Mouse (Mus musculus) hindbrain, embryonic 11.5 days (tissue): Measurements from ENCODE around the gene Mis18a. TPM values are rescaled to one million over a fixed set of nuclear protein-coding genes. Genes with fewer than 3 reads are reported as not detected.

Source experiments
- ATAC-seq: fragments of 200-750 bp; cut with Nextera tagmentation; 2 replicates; pipeline ENCODE4 v1.8.0; 2017; ENCODE audit warnings: mild to moderate bottlenecking, moderate TSS enrichment, moderate library complexity; ENCODE audit not compliant: low FRiP score
- DNase-seq: peaks from one replicate; pipeline ENCODE4 v3.0.0-alpha.2; 2015; ENCODE audit warnings: low spot score
- H3K27ac ChIP-seq: fragments of 300-500 bp; sonication (generic); 2 replicates; pipeline ENCODE4 v1.5.1; 2014; ENCODE audit warnings: mild to moderate bottlenecking, low read depth, low read length
- H3K27me3 ChIP-seq: fragments of 300-500 bp; sonication (generic); 2 replicates; pipeline ENCODE4 v1.6.1; 2014; ENCODE audit warnings: mild to moderate bottlenecking, low read length, moderate library complexity, mixed read lengths; ENCODE audit not compliant: control insufficient read depth, insufficient read depth
- H3K36me3 ChIP-seq: fragments of 300-500 bp; sonication (generic); 2 replicates; pipeline ENCODE4 v1.6.1; 2014; ENCODE audit warnings: mild to moderate bottlenecking, low read length, moderate library complexity, mixed read lengths; ENCODE audit not compliant: control insufficient read depth, insufficient read depth
- H3K4me1 ChIP-seq: fragments of 300-500 bp; sonication (generic); replicated peaks from 2 replicates; pipeline ENCODE4 v1.6.1; 2014; ENCODE audit warnings: low read length, mixed read lengths; ENCODE audit not compliant: control insufficient read depth, insufficient read depth
- H3K4me2 ChIP-seq: fragments of 300-500 bp; sonication (generic); replicated peaks from 2 replicates; pipeline ENCODE4 v1.6.1; 2014; ENCODE audit warnings: mild to moderate bottlenecking, low read depth, low read length
- H3K4me3 ChIP-seq: fragments of 300-500 bp; sonication (generic); 2 replicates; pipeline ENCODE4 v1.5.1; 2014; ENCODE audit warnings: low read depth, low read length
- H3K9ac ChIP-seq: fragments of 300-500 bp; sonication (generic); 2 replicates; pipeline ENCODE4 v1.6.1; 2014; ENCODE audit warnings: low read depth, low read length
- H3K9me3 ChIP-seq: fragments of 300-500 bp; sonication (generic); 2 replicates; pipeline ENCODE4 v1.6.1; 2016; ENCODE audit warnings: low read length; ENCODE audit not compliant: control insufficient read depth
- WGBS: fragments of 180-500 bp; shearing (Covaris S2); extraction: QIAGEN DNeasy Blood & Tissue Kit; methylation state at CpG from one replicate; pipeline ENCODE4 v1.1.7; 2014; 5-methylcytosine and 5-hydroxymethylcytosine counted together
- polyA plus RNA-seq: library from polyadenylated mRNA; unstranded; fragments of >200 nt; fragmentation: Nextera tagmentation; extraction: Ambion mirVana; gene quantifications from 2 replicates; pipeline ENCODE4 v1.2.1, GENCODE M21; 2014

The Mis18a gene
- 78.8 and 82.9 TPM in 2 replicates for polyA plus RNA-seq

DNA sequence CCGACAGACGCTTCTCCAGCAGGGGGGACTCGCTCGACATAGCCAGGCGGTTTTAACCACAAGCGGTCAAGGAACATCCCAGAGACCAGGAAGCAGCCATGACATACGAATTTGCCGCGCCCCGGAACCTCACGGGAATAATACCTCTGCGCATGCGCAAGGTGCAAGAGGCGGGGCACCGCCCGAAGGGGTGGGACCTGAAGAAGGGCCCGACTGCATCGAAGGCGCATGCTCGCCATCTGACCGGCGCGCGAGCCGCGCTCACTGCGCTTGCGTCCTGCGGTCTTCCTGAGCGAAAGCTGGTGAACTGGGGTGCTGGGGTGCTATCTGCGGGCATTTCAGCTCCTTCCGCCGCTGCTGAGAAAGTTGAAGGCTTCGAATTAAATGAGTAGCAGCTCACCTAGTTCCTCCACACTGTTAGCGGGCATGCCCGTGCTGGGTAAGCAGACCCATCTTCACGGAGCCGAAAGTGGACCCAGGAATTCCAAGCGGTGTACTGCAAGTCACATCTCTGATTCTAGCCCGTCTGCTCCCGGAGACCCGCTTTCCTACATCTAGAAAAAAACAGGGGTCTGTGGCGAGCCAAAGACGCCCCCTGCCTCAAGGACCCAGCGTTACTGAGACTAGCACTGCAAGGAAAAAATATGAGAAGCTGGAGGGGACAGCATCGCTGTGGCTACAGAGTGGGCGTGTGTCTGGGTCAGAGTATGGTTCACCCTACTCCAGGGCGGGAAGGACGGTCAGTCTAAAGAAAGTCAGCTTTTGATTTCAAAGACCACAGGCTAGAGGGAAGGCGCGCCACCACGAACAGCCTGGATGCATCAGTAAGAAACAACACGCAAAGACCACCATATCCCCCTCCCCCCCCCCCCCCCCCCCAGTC lies at the start of gene Mis18a:
Gene Mis18a (minus strand): TSS at position 172 of the 883 bp plus-strand sequence.
- under 1% methylated on average over 53 of the region's 53 CpGs for WGBS
- Histone ChIP-seq H3K4me2 (peak within 1 kb of the TSS; percentile 92), H3K27me3 (no peaks in the 10 kb centered on the region), H3K9me3 (no peaks in the 10 kb centered on the region), H3K9ac (peak within 1 kb of the TSS; percentile 77), H3K36me3 (no peaks in the 10 kb centered on the region), H3K27ac (peak within 1 kb of the TSS; percentile 70; the same call in 1 of the 2 replicates), H3K4me1 (peaks cover 3% of the 10 kb centered on the region; the same call in 1 of the 2 replicates), H3K4me3 (peak within 1 kb of the TSS; percentile 67)
- DNase-seq, result peak; percentile 99
- peak; percentile 97 for ATAC-seq

DNA sequence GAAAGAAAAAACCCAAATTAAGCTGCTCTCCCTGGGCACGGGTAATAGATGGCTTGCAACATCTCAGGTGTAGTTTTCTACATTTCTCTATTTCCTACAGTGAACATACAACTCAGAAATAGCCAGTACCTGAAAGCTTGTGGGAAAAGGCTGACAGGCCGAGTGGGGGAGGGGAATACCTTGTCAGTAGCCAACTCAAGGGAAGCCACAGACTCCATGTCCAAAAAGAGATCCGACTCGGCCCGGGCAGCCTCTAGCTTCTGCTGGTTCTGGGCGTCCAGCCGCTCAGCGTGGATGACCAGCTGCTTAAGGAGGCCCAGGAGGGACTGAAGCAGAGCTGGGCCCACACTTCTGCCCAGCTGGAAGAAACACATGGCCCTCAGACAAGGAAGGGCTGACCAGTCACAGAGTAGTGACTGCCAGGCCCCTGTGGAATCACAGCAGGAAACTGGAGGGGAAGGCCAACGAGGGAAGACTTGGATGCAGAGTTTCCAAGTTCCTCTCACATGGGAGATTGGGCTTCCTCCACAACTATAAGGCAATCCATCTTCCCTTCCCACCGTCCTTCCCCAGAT lies 48.8 kb upstream of the Mis18a start:
- WGBS, result 85% methylated on average over 10 of the region's 10 CpGs
- Histone ChIP-seq H3K36me3 (no peaks in the 10 kb centered on the region), H3K9ac (no peak overlapping the region), H3K27me3 (no peaks in the 10 kb centered on the region), H3K4me1 (no peaks in the 10 kb centered on the region), H3K9me3 (no peaks in the 10 kb centered on the region), H3K4me2 (no peak overlapping the region), H3K27ac (no peak overlapping the region), H3K4me3 (no peak overlapping the region)
- DNase-seq, result no peak
- no peak for ATAC-seq

DNA sequence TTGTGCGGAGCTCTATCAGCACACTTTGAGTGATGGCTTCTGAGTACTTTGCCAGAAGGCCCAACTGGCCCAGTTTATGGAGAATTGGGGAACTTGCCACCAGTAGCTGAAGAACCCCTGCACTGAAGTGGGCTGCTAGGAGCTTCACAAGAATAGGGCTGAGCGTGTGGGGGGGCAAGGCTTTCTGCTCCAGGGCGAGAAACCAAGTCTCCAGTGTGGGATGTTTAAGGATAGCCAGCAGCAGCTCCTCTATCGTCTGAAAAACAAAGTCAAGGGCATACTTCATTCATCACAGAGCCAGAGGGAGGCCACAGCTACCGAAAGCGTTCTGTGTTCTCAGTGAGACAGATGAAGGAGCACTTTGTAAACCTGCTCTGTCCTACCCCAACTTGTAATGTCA lies 47.4 kb upstream of the Mis18a start:
- DNase-seq, result no peak
- no peak overlapping the region for H3K4me3 ChIP-seq
- H3K27ac ChIP-seq, result no peak overlapping the region

DNA sequence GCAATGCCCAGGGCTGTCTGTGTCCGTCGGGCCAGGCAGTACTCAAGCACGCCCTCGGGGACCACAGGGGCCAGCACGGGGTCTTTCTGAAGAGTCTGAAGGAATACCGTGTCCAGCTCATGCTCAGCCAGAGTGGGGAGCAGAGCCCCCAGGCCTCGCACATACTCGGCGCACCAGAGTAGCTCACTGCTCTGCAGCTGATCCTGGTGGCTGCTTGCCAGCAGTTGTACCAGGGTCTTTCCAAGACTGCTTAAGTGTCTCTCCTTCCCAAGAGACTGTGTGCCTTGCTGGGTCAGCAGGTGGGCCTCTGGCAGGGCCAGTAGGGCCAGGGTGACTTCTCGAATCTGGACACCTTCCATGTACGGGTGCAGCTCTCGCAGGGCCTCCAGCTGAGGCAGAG lies 47.0 kb upstream of the Mis18a start:
- no peaks in the 10 kb centered on the region for H3K9me3 ChIP-seq
- no peaks in the 10 kb centered on the region for H3K4me1 ChIP-seq
- H3K27ac ChIP-seq, result no peak overlapping the region
- H3K4me2 ChIP-seq, result no peak overlapping the region
- DNase-seq, result no peak
- ATAC-seq, result no peak
- peaks cover 2% of the 10 kb centered on the region for H3K36me3 ChIP-seq
- no peak overlapping the region for H3K9ac ChIP-seq
- H3K27me3 ChIP-seq, result no peaks in the 10 kb centered on the region
- whole genome bisulfite sequencing, result 96% methylated on average over 12 of the region's 12 CpGs
- H3K4me3 ChIP-seq, result no peak overlapping the region

More for the DNA sequence above, 47.4 kb upstream of the Mis18a start:
- Histone ChIP-seq H3K9ac (no peak overlapping the region), H3K27me3 (no peaks in the 10 kb centered on the region), H3K4me2 (no peak overlapping the region), H3K9me3 (no peaks in the 10 kb centered on the region), H3K36me3 (no peaks in the 10 kb centered on the region), H3K4me1 (no peaks in the 10 kb centered on the region)
- 92% methylated on average over 6 of the region's 6 CpGs for WGBS
- ATAC-seq, result no peak

DNA sequence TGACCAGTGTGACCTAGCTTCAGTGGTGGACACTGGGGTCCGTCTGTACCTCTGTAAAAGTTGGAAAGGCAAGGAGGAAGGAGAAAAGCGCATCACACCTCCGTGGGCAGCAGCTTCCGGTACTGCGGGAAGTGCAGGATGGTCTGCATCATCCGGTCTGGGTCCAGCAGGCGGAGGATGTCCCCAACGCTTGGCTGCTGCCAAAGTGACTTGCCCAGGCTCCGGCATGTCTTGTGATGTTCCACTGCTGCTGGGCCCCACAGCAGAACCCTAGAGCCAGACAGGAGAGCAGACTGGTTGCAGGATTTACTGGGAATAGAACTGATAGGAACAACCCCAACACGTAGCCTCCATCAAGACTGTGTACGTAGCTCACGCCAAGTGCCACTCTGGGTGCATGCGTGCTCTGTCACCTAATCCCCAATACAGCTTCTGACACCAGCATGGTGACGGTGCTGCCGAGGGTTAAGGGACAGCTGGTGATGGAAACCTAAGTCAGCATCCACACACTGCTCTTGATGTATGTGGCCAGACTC lies 39.8 kb upstream of the Mis18a start:
- no peak for DNase-seq
- Histone ChIP-seq H3K4me3 (no peak overlapping the region), H3K4me1 (no peaks in the 10 kb centered on the region), H3K27me3 (no peaks in the 10 kb centered on the region), H3K4me2 (no peak overlapping the region), H3K9ac (no peak overlapping the region), H3K9me3 (no peaks in the 10 kb centered on the region), H3K27ac (no peak overlapping the region), H3K36me3 (peaks cover 7% of the 10 kb centered on the region)
- ATAC-seq, result no peak
- WGBS, result 94% methylated on average over 15 of the region's 15 CpGs

DNA sequence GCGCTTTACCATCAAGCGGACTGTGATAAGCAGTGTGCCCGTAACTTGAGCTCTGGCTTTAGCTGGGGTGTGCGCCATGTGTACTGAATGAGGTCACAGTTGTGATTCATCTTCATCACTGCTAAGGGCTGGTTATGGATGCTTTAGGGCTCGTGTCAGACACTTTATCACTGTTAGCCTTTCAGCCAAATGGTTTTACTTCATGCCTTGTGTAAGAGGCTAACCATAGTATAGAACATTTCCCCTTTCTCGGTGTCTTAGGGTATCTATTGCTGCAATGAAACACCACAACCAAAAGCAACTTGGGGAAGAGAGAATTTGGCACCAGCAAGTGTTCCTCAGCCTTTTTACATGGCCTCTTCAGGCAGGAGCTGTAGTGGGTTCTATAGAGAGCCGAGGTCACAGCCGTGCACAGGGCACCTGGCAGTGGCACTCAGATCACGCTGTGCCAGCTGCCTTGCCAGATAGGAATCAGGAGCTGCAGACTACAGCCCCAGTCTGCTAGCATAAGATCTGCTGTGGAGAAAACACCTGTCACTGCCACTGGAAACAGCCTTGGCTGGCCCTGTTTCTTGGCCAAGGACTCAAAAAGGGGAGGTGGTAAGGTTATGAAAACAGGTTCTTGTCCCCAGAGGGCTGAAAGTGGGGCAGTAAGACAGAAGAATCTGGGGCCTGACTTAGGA lies 38.1 kb upstream of the Mis18a start:
- H3K9me3 ChIP-seq, result no peaks in the 10 kb centered on the region
- H3K4me2 ChIP-seq, result no peak overlapping the region
- no peak overlapping the region for H3K4me3 ChIP-seq
- no peaks in the 10 kb centered on the region for H3K27me3 ChIP-seq
- H3K4me1 ChIP-seq, result no peaks in the 10 kb centered on the region
- H3K9ac ChIP-seq, result no peak overlapping the region
- 92% methylated on average over 9 of the region's 9 CpGs for WGBS
- H3K27ac ChIP-seq, result no peak overlapping the region
- ATAC-seq (no peak), DNase-seq (no peak)
- H3K36me3 ChIP-seq, result peaks cover 8% of the 10 kb centered on the region

DNA sequence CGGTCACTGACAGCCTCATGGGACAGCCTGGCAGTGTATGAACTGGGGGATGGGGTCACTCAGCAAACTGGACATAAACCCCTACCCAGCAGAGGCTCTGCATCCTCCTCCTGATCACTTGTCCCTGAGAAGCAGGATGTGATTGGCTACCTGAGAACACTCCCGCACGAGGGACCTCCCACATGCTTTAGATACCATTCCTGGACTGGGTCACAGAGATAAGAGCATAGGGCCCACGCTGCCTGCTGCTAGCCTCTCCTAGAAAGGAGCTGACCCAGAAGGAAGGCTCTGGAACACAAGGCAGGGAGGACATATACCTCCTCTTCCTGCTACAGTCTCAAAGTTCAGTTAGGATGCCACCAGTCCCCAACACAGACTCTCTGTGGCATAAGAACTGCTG lies 33.3 kb upstream of the Mis18a start:
- 78% methylated on average over 4 of the region's 4 CpGs for WGBS
- no peak overlapping the region for H3K4me2 ChIP-seq
- no peak overlapping the region for H3K27ac ChIP-seq
- ATAC-seq (no peak), DNase-seq (no peak)
- H3K36me3 ChIP-seq, result peaks cover 6% of the 10 kb centered on the region; the same call in 1 of the 2 replicates
- H3K4me1 ChIP-seq, result no peaks in the 10 kb centered on the region
- no peak overlapping the region for H3K9ac ChIP-seq
- no peaks in the 10 kb centered on the region for H3K9me3 ChIP-seq
- no peak overlapping the region for H3K4me3 ChIP-seq
- H3K27me3 ChIP-seq, result no peaks in the 10 kb centered on the region

DNA sequence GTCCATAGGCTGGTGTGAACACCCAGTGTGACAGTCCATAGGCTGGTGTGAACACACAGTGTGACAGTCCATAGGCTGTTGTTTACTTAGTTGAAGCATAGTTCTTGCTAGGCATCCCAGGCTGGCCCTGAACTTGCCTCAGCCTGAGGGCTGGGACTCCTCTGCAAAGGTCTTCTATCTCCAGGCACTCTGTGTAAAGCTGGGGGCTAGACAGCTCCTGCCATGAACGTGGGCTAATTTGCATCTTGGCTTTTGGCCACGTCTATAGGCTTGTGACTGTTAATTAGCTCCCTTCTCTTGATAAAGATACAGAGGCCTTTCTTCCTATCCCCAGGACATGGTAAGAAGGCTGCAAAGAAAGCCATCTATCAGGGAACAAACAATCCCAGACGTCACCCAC lies 32.1 kb upstream of the Mis18a start:
- Histone ChIP-seq H3K9me3 (no peaks in the 10 kb centered on the region), H3K36me3 (peaks cover 6% of the 10 kb centered on the region; the same call in 1 of the 2 replicates), H3K27ac (no peak overlapping the region), H3K4me2 (no peak overlapping the region), H3K27me3 (no peaks in the 10 kb centered on the region), H3K9ac (no peak overlapping the region), H3K4me1 (no peaks in the 10 kb centered on the region), H3K4me3 (no peak overlapping the region)
- ATAC-seq (no peak), DNase-seq (no peak)
- 61% methylated on average over 3 of the region's 3 CpGs for WGBS
